8 mouse cellular contexts compared by ENCODE assay signal in the genomic region with DNA sequence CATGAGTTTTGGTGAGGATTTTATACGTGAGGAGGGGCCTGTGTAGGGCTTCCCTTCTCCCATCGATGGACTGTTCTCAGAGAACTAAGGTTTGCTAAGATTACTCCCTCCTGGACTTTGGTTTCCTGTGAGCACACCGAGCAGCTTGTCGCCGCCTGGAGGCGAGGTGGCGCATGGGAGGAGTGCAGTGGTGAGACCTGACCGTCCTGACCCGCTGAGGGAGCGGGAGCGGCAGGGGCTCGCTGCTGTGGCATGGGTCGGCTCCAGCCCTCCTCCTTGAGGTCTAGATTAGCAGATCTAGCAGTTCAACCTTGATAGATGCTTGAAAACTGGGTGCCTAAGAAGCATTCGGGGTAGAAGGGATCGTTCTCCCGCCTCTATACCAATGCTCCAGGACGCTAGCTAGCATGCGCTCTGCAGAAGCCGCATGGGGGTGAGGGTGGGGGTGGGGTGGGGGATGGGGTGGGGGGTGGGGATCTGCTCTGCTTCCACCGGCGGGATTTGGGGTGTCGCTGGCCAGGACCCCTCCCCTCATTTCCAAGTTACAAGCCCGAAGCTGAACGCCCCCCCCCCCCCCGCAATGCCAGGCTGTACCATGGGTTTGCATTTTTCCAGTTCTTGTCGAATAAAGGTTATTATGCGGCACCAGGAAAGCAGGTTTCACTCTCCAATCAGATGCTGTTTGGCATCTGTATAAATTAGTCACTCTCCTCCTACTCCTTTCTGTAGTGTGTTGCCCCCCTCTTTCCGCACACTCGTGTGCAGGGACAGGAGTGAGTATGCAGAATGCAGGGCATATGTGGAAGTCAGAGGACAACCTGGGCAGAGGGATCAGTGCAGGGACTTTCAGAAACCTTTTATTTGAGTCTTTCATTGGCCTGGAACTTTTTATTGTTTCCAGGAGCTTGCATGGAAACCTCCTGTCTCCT. TPM values are rescaled to one million over a fixed set of nuclear protein-coding genes. Genes with fewer than 3 reads are reported as not detected.
DNase-seq lines count a peak whose midpoint lies in the region; ATAC-seq and TF ChIP-seq lines count a peak whose summit lies in the region.

No protein-coding gene starts in this region.

- H3K4me2 ChIP-seq in heart, embryonic 11.5 days, result peak overlapping the region; percentile 73
- H3K4me2 ChIP-seq in kidney, embryonic 15.5 days, result peak overlapping the region; percentile 72
- peak overlapping the region; percentile 68 for H3K4me2 ChIP-seq in limb, embryonic 12.5 days
- H3K4me2 ChIP-seq in midbrain, embryonic 13.5 days (replicated peaks), result peak overlapping the region; percentile 69

- TF ChIP-seq POLR2A in small intestine, adult 2 months (IDR thresholded peaks at IDR 0.05; ENCODE audit: low read depth, low read length), result no peak

- H3K9me3 ChIP-seq in heart, embryonic 11.5 days (replicated peaks; ENCODE audit: control insufficient read depth, low read length), result no peaks in the 10 kb centered on the region
- no peaks in the 10 kb centered on the region for H3K9me3 ChIP-seq in kidney, embryonic 15.5 days (replicated peaks)
- H3K9me3 ChIP-seq in limb, embryonic 12.5 days, result no peaks in the 10 kb centered on the region
- no peaks in the 10 kb centered on the region for H3K9me3 ChIP-seq in midbrain, embryonic 13.5 days

- H3K4me1 ChIP-seq in heart, embryonic 11.5 days (ENCODE audit: control insufficient read depth, insufficient read depth, low read length), result peaks cover 23% of the 10 kb centered on the region
- H3K4me1 ChIP-seq in kidney, embryonic 15.5 days, result peaks cover 11% of the 10 kb centered on the region
- peaks cover 15% of the 10 kb centered on the region for H3K4me1 ChIP-seq in limb, embryonic 12.5 days (replicated peaks)
- H3K4me1 ChIP-seq in midbrain, embryonic 13.5 days (replicated peaks), result peaks cover 9% of the 10 kb centered on the region
- H3K4me1 ChIP-seq in small intestine, adult 2 months (ENCODE audit: control insufficient read depth, insufficient read depth, insufficient read length, low read length), result peaks cover 2% of the 10 kb centered on the region

- no peaks in the 10 kb centered on the region for H3K36me3 ChIP-seq in heart, embryonic 11.5 days (ENCODE audit: control insufficient read depth, insufficient read depth, low read length)
- no peaks in the 10 kb centered on the region for H3K36me3 ChIP-seq in kidney, embryonic 15.5 days
- no peaks in the 10 kb centered on the region for H3K36me3 ChIP-seq in limb, embryonic 12.5 days
- no peaks in the 10 kb centered on the region for H3K36me3 ChIP-seq in midbrain, embryonic 13.5 days
- H3K36me3 ChIP-seq in small intestine, adult 2 months (ENCODE audit: control insufficient read depth, insufficient read depth, low read length), result no peaks in the 10 kb centered on the region

- peak overlapping the region; percentile 70 for H3K9ac ChIP-seq in heart, embryonic 11.5 days (ENCODE audit: low read depth, low read length)
- H3K9ac ChIP-seq in kidney, embryonic 15.5 days, result peak overlapping the region; percentile 35; the same call in 1 of the 2 replicates
- no peak overlapping the region; the same call in 1 of the 2 replicates for H3K9ac ChIP-seq in limb, embryonic 12.5 days (replicated peaks)
- peak overlapping the region; percentile 62 for H3K9ac ChIP-seq in midbrain, embryonic 13.5 days (replicated peaks)

- peak; percentile 65 to 74 for DNase-seq in adrenal gland, postnatal 36 days
- DNase-seq in MN1 (ENCODE audit: low spot score), result no peak

- H3K27ac ChIP-seq in heart, embryonic 11.5 days (ENCODE audit: low read depth, low read length), result peak overlapping the region; percentile 55; the same call in 1 of the 2 replicates
- no peak overlapping the region for H3K27ac ChIP-seq in kidney, embryonic 15.5 days
- H3K27ac ChIP-seq in limb, embryonic 12.5 days, result no peak overlapping the region
- no peak overlapping the region for H3K27ac ChIP-seq in midbrain, embryonic 13.5 days
- no peak overlapping the region for H3K27ac ChIP-seq in small intestine, adult 2 months (ENCODE audit: insufficient read depth, low read depth, low read length)

- peak overlapping the region; percentile 35 for H3K4me3 ChIP-seq in heart, embryonic 11.5 days (ENCODE audit: low read depth, low read length)
- peak overlapping the region; percentile 41 for H3K4me3 ChIP-seq in kidney, embryonic 15.5 days (replicated peaks)
- peak overlapping the region; percentile 36 for H3K4me3 ChIP-seq in limb, embryonic 12.5 days (replicated peaks)
- H3K4me3 ChIP-seq in midbrain, embryonic 13.5 days (replicated peaks), result peak overlapping the region; percentile 43
- H3K4me3 ChIP-seq in small intestine, adult 2 months (ENCODE audit: low read depth, low read length), result peak overlapping the region; percentile 41

- no peaks in the 10 kb centered on the region for H3K27me3 ChIP-seq in heart, embryonic 11.5 days (ENCODE audit: control insufficient read depth, insufficient read depth, low read length)
- H3K27me3 ChIP-seq in kidney, embryonic 15.5 days, result no peaks in the 10 kb centered on the region
- H3K27me3 ChIP-seq in limb, embryonic 12.5 days, result no peaks in the 10 kb centered on the region
- H3K27me3 ChIP-seq in midbrain, embryonic 13.5 days, result peaks cover 3% of the 10 kb centered on the region; the same call in 1 of the 2 replicates
- no peaks in the 10 kb centered on the region for H3K27me3 ChIP-seq in small intestine, adult 2 months (ENCODE audit: control insufficient read depth, insufficient read depth, low read length)

- TF ChIP-seq CTCF in small intestine, adult 2 months (IDR thresholded peaks at IDR 0.05; ENCODE audit: extremely low read depth, insufficient read length, insufficient replicate concordance, low read depth, low read length), result peak; percentile 75

- ATAC-seq in common myeloid progenitor, adult 5-6 weeks (replicated peaks; ENCODE audit: low read depth, poor library complexity, severe bottlenecking), result peak; percentile 92
- ATAC-seq in heart, embryonic 11.5 days (replicated peaks; ENCODE audit: insufficient number of reproducible peaks, low FRiP score, low TSS enrichment), result peak; percentile 69
- ATAC-seq in kidney, embryonic 15.5 days (replicated peaks; ENCODE audit: low FRiP score), result peak; percentile 86
- ATAC-seq in limb, embryonic 12.5 days (ENCODE audit: insufficient number of reproducible peaks, insufficient read depth, low FRiP score, low TSS enrichment, low read depth), result peak; percentile 62
- peak; percentile 92 for ATAC-seq in midbrain, embryonic 13.5 days

- WGBS in heart, embryonic 11.5 days (ENCODE audit: insufficient replicate concordance), result 9% methylated on average over 28 of the region's 29 CpGs
- WGBS in kidney, embryonic 15.5 days, result 7% methylated on average over 29 of the region's 29 CpGs
- WGBS in limb, embryonic 12.5 days, result 5% methylated on average over 29 of the region's 29 CpGs
- WGBS in midbrain, embryonic 13.5 days, result 3% methylated on average over 28 of the region's 29 CpGs
- 7% methylated on average over 29 of the region's 29 CpGs for WGBS in small intestine, adult 2 months

RNA-seq across cellular contexts. Expression of a gene that starts 28.1 kb away (rescaled TPM):
- 1 to 10 TPM; 1.4 to 2.1 TPM for total RNA-seq in adrenal gland, postnatal 36 days (2021)
- total RNA-seq in common myeloid progenitor, adult 5-6 weeks (2017), result 0.69 TPM in 1 of 2 replicates, not detected in the other
- polyA plus RNA-seq in heart, embryonic 11.5 days (2014; fragmentation: Nextera tagmentation; extraction: Ambion mirVana), result 25.0 and 36.4 TPM in 2 replicates
- 2.9 and 3.0 TPM in 2 replicates for polyA plus RNA-seq in kidney, embryonic 15.5 days (2015; fragmentation: Nextera tagmentation; extraction: Ambion mirVana)
- 4.3 and 5.1 TPM in 2 replicates for polyA plus RNA-seq in limb, embryonic 12.5 days (2016; fragmentation: Nextera tagmentation; extraction: Ambion mirVana)
- polyA plus RNA-seq in midbrain, embryonic 13.5 days (2015; fragmentation: Nextera tagmentation; extraction: Ambion mirVana), result 0.84 and 1.4 TPM in 2 replicates
- 0.15 and 0.16 TPM in 2 replicates for polyA plus RNA-seq in small intestine, adult 2 months (2012; rRNA removed)
